Mouse (Mus musculus) monocyte, adult 5-6 weeks (primary cell): ENCODE data around the gene Rtn1. TPM values are rescaled to one million over a fixed set of nuclear protein-coding genes. Genes with fewer than 3 reads are reported as not detected.

Experiments used
- ATAC-seq: fragments of 153-309, 156-312 bp; replicated peaks from 2 replicates; pipeline ENCODE4 v1.8.0; 2017; ENCODE audit warnings: mild to moderate bottlenecking; ENCODE audit not compliant: low TSS enrichment, insufficient number of reproducible peaks, severe bottlenecking, poor library complexity, low FRiP score
- total RNA-seq: library from RNA; stranded (forward); fragments of 200-1000, 200-491, 200-594 nt; gene quantifications from 3 replicates; pipeline ENCODE4 v1.2.3, GENCODE M21; 2017

Gene Rtn1
- total RNA-seq, 1 experiment from 2014 or later: 3.9 TPM

DNA sequence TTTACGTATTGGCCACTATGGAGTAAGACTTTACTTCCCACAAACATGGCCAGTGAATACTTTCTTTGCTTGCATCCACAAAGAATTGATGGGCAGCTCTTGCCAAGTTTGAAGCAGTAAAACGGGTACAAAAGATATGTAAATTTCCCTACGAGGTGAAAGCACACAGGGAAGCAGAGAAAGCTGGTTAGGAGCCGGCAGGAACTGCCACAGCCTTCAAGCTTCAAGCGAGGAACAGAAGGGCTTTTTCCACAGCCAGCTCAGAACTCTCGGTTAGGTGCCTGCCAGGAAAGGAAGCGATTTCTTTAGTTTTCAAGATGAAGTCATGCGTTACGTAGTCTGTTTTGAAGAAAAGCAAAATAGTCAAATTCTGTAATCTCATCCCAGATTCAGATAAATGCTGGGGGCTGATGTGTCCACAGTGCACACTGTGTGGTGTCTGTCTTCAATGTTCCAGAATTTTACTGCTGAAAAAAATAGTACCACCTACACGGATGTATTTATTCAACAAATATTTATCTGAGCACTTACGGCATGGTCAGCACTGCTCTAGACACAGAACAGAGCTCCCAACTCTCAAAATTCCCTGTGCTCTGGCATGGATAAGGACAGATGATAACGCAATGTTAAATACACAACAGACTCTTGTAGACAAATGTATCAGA, 169.5 kb downstream of the Rtn1 start:
- no peak for ATAC-seq

DNA sequence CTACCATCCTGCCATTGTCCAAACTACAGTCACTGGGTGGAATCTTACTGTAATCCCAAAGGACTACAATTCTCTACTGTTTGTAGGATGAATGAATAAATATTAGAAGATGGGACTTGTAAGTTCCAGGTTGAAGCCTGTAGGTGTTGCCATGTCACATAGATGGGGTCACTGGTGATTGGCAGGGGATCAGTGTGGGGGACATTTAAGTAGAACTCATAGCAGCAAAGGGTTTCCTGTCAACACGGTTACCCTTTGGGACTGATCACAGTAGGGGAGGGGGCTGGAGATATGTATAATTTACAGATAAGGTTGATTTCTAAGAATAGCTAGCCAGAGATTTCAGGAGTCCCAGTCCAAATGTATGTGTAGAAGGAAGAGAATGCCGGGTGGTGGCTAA, 171.6 kb downstream of the Rtn1 start:
- no peak for ATAC-seq

DNA sequence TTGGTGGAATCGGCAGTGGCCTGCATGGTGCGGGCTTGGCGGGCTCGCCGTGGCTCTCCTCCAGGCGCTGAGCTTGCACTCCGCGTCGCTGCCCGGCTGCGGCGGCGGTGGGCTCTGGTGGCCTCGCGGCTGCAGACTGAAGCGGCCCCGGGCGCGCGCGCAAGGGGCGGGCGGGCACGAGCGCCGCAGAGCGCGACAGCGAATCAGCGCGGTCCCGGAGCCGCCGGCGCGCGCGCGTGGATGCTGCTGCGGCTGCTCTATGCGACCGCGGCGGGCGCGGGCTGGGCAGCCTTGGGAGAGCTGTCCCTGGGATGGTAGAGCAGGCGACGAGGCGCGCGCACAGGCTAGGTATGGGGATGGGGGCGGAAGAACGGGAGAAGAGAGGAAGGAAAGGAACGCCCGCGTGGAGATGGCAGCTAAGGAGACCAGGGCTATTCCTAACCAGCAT, 172.3 kb downstream of the Rtn1 start:
- no peak for ATAC-seq

DNA sequence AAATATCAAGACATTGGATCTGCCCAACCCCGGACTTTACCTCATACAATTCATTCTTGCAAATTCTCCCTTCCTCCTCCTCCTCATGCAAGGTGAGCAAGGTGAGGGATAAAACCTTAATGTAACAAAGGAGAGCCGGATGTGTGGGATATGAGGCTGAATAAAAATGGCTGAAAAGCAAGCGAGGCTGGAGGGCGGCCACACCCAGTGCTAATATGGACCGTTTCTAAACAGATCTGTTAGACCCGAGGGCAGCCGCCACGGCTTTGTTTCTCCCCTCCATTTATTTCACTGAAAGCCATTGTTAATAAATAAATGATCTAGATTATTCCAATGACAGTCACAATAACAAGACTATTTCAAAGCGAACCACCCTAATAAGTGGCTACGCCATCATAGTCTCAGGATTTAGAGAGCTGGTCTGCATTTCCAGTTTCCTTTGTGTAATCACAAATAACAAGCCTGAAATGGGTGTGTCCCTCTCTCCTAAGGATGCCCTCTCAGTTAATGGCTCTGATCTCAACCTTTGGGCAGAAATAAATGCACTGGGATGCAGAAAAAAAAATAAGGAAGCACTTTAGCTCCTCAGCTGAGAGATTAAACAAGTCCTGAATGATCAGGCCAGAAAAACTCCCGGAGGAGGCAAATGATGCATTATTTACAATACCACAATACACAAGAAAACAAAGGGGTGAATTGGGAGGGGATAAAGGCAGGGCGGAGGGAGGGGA, 173.1 kb downstream of the Rtn1 start:
- no peak for ATAC-seq

DNA sequence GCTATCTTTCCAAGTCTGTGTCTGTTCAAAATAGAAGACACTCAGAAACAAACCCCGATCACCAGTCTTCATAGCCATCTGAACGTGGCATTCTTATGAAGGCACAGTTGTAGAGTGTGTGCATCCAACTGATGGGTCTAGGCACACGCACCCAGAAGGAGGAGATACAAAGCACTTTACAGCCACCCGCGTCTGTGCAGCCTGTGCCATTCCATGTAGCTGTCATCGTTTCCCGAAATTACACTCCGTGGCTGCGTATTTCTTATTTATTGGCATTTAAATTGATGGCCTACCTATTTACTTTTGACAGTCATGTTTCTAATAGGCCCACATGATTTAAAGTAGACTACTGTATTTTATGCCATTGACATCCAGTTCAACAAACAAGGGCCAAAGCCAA, 173.9 kb downstream of the Rtn1 start:
- ATAC-seq: no peak

DNA sequence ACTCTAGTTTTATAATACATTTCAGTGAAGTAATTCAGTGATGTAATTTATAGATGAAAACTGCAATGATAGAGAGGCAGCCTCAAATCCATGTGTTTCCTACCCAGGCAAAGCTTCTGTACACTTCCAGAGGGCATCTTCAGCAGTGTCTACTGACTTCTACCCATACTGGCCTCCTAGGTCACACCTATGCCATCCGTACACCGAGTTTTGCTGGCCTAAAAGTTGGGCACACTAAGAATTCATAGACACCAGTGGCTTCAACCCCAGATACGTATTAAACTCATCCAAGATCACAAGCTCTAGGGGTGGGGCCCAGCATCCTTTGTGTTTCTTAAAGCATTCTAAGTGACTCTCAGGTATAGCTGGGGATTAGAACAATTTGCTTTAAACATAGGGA, 174.7 kb downstream of the Rtn1 start:
- no peak for ATAC-seq

DNA sequence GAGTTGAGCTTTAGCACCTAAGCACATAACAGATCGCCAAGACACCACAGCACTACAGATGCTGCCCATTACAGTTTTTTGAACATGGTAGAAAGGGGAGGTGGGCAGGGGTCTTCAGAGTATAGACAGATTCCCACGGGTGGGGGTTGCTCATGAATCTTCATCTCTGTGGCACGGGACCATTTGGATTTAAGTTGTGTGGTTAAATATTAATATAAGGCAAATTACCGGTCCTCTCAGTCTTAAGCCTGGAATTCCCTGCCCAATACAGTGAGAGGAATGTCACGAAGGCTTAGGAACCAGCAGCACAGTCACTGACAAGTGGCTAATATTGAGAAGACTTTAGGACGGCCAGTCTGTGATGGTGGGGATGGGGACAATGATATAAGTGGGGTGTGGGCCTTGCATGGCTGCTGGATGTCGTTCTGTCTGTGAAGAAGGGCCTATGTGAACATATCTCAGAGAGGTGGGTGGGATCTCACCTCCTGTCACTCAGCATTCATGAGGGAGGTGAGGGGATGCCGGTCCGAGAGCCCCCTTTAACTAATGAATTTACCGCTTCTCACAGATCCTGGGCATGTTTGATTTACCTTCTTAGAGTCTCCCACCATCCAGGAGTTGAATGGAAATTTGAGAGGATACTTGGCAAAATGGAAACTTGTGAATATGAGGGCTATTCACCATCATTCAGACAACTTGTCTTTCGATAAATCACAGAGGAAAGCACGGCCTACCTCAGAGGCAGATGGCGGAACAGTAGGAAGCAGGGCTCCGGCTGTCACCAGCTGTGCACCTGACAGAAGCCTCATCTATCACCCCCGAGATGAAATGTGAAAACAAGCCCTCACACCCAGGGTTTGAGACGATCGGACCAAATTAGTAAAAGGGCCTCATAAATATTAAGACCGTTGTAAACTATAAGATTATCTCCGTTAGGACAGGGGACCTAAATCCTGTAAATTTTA, 175.7 kb downstream of the Rtn1 start:
- ATAC-seq: no peak

DNA sequence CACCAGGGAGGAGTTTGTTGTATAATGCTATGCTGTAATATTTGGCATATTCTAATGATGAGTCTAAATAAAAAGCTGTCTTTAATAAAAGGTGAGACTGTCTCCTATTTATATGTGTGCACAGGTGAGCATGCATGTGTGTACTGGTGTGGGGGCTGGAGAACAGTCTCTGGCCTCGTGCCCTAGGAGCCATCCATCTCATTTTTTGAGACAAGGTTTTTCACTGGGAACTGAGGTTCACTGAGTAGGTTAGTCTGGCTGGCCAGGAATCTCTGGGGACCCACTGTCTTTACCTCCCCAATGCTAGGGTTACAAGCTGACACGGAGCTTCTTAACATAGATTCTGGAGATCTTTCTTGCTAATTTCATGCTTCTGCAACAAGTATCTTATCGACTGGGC, 176.7 kb downstream of the Rtn1 start:
- no peak for ATAC-seq

DNA sequence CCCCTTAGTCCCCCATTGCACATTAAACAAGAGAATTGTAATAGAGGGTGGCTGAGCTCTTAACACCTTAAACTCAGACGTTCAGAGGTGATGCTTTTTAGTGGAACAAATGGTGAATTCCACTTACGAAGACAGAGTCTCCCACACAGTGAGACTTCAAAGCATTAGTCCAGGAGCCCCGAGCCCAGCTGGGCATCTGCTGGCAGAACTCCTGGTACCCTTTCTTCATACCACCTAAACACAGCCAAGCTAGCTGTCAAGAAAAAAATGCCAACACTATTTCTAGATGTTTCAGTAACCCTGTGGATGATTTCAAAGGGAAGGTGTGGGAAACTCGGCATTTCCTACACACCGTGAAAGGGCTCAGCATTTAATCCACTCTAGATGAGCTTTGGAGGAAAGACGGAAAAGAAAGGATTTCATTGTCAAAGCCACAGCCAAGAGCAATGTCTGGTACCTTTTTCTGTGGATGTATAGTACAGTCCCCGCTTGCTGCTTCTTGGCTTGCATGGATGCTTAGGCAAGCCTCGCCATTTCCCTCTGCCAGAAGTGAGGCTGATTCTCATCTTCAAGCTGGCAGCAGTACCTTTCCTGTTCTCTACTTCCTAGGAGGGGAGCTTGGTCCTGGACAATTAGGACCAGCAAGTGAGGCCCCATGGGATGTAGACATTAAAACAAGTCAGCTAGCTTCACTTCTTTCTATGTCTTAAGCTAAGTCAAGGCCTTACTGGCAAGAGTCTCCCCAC, 179.2 kb downstream of the Rtn1 start:
- no peak for ATAC-seq

DNA sequence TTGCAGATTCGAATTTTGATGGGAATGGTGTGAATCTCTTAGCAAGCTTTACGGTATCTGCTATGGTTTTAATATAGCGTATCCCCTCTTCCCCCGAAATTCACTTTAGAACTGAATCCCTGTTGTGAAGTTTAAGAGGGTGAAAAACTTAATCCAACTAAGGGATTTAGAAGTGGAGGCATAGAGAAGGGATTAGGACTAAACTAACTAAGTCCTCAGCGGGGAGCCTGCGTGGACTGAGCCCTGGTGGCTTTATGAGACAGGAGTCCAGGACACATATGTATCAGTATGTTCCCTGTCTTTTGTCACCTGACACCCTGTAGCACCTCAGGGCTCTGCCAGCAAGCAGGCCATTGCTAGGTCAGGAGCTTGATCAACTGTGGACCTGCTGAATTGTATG, 181.1 kb downstream of the Rtn1 start:
- ATAC-seq: no peak

DNA sequence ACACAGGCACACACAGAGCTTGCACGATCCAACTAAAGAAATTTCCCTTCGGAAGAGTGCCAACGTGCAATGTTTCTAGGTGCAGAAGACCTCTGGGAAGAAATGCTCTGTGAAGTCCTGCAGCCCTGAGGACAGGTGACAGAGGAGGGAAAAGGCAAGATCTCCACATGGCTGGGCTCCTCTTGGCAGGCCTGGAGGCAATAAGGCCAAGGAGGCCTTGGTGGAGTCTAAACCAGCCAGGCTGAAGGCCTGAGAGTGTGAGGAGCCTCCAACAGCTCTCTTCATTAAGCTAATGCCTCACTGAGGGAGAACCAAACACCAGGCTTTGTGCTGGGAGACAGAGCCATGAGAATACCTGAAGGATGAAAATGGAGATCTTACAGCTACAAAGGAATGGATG, 183.5 kb downstream of the Rtn1 start:
- ATAC-seq: no peak

DNA sequence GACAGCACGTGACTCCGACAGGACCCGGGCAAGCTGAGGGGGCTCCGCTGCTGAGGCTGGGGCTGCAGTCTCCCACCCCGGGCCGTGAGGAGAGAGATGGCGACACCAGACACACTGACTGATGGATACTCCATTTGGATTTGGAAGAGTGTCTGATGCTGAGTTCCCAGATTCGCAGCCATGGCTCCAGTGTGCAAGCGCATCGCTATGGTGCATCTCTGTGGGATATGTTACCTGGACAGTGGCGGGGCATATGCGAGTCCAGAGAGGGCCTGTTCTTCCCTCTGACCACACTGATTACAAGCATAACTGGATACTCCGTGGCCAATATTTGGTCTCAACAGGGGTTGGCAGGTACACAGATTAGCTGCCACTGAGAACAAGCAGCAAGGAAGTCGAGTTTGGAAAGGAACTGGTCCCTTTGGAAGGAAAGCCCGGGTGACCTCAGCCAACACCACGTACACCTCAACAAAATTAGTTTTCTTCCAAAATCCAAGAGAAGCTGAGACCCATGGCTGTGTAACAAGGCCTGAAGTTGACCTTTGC, 185.2 kb downstream of the Rtn1 start:
- ATAC-seq: no peak

DNA sequence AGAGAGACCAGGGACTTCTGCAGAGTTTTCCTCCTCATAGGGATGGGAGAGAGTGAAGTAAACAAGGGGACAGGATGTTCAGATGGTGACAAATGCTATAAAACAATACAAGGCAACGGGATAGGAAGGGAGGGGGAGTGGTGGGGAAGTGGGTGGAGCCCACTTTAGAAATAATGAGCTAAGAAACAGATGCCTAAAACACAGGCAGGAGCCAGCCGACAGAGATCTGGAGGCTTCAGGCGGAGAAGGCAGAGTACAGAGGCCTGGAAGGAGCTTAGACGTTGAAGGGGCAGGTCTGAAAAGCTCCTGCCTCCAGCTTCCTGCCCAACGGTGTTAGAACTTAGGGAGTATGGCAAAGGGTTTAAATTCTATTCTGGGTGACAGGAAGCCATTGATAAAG, 195.3 kb downstream of the Rtn1 start:
- no peak for ATAC-seq

DNA sequence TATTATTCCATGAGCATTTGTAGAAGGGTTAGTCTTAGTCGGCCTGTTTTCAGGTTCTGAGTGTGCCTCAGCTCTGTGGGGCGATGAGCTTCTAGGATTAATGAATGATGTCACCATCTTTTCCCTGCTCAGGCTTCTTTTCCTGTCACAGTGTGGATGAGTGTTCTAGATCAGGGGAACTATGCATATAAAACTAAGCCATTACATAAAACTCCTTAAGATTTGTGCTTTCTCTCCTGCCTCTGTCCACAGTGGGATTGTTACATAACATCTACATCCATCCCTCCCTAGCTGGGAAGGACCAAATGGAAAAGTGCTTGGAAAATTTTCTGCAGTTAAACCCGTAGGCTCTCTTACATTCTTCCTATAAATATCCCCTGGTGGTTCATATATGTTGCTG, 208.0 kb downstream of the Rtn1 start:
- no peak for ATAC-seq

DNA sequence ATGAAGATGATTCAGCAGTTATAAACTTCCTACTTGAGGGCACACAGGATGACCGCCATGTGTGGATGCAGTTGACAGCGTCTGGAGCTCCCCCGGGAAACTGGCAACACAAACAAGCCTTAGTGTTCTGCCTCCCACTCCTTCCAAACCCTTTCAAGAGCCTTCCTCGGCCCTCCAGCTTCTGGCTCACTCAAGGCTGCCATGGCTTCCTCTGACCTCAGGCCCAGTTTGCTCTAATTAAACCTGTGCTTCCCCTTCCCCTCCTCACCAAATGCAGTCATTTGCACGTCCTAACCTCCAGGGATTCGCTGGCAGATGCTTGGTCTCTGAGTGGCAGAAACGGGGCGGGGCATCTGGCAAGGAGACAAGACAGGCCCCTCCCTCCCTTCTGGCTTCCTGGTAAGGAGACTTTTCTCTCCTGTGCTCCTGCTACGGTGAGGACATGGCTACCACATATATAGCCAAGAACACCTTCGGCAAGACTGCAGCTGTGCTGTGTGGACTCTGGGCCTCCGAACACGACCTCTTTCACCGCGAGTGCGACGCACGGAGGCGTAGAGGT, 210.8 kb downstream of the Rtn1 start:
- no peak for ATAC-seq

DNA sequence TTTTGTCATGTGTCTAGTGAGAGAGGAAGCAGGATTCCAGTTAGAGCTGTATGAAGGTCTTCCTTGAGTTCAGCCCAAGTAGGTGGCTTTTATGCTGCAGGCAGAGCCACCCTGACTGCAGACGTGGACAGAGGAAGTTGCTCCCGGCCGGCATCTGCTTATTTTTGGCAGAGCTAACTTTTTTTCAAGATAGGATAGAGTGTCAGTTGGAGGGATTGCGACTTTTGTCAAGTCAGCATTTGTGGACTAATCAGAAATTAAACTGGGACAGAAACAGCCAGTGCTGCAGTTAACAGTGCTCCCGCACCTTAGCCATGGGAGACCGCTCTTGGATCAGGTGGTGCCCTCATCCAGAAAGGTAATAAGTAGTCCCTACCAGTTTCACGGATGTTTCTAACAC, 211.4 kb downstream of the Rtn1 start:
- no peak for ATAC-seq

DNA sequence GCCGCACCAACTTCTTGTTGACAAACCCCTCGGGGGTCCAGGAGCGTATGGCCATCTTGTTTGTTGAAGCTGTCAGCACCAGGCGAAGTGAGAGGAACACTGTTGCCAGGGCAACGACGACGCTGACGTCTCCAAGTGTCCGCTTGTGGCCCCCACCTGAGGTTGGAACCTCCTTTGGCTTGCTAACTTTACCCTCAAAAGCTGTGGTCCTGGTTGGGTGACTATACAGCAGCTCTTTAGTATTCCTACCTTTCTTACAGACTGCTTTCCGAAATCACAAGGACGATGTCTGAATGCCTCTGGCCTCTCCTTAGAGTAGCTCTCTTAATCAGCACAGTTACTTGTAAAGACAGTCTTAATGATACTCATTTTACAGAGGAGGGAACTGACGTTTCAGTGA, 223.9 kb downstream of the Rtn1 start, which contains the start of gene Ccdc175:
Gene Ccdc175 (minus strand): TSS at position 101 of the 400 bp plus-strand sequence.
- ATAC-seq: no peak

DNA sequence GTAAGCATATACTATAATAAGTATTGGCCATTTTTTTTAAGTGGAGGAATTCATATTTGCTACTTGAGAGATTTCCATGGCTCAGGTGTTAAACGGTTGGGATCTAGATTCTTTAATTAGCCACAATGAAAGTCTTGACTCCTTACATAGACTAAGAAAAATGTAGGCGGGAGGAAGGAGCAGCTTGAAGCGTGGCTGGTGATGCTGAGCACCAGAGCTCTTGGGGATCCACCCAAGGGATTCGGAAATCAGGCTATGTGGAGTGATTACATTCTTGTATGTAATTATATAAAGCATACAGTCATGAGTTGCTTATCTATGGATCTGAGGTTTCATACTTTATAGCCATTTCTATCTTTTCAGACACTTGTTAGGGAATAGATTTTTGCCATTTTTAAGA, 229.3 kb downstream of the Rtn1 start:
- no peak for ATAC-seq
